Mouse (Mus musculus) embryonic facial prominence, embryonic 15.5 days (tissue): ENCODE results near the gene Gm9736. TPM values are rescaled to one million over a fixed set of nuclear protein-coding genes. Genes with fewer than 3 reads are reported as not detected.
A peak's percentile ranks its signal among the peaks of the same experiment; 100 is the strongest.
"Not testable (repeated sequence)": the region's sequence is repeated elsewhere in the genome, so short reads cannot be mapped to it uniquely, and the experiment has no call there.

Source experiments
- ATAC-seq: fragments of 200-750 bp; cut with Nextera tagmentation; 2 replicates; pipeline ENCODE4 v1.8.0; 2017; ENCODE audit warnings: low read depth, moderate TSS enrichment; ENCODE audit not compliant: insufficient number of reproducible peaks, low FRiP score, low TSS enrichment
- H3K27ac ChIP-seq: fragments of 300-500 bp; sonication (generic); replicated peaks from 2 replicates; pipeline ENCODE4 v1.5.1; 2015; ENCODE audit warnings: mild to moderate bottlenecking, inconsistent platforms
- H3K27me3 ChIP-seq: fragments of 300-500 bp; sonication (generic); 2 replicates; pipeline ENCODE4 v1.6.1; 2015; ENCODE audit warnings: inconsistent platforms
- H3K36me3 ChIP-seq: fragments of 300-500 bp; sonication (generic); 2 replicates; pipeline ENCODE4 v1.6.1; 2015; ENCODE audit warnings: mild to moderate bottlenecking, inconsistent platforms
- H3K4me1 ChIP-seq: fragments of 300-500 bp; sonication (generic); 2 replicates; pipeline ENCODE4 v1.6.1; 2015; ENCODE audit warnings: inconsistent platforms
- H3K4me2 ChIP-seq: fragments of 300-500 bp; sonication (generic); replicated peaks from 2 replicates; pipeline ENCODE4 v1.6.1; 2015; ENCODE audit warnings: mild to moderate bottlenecking, inconsistent platforms
- H3K4me3 ChIP-seq: fragments of 300-500 bp; sonication (generic); replicated peaks from 2 replicates; pipeline ENCODE4 v1.5.1; 2015; ENCODE audit warnings: mild to moderate bottlenecking, inconsistent platforms
- H3K9ac ChIP-seq: fragments of 300-500 bp; sonication (generic); 2 replicates; pipeline ENCODE4 v1.6.1; 2015; ENCODE audit warnings: inconsistent platforms
- H3K9me3 ChIP-seq: fragments of 300-500 bp; sonication (generic); replicated peaks from 2 replicates; pipeline ENCODE4 v1.6.1; 2016; ENCODE audit warnings: inconsistent platforms
- WGBS: fragments of 180-500 bp; shearing (Covaris S2); methylation state at CpG from one replicate; pipeline ENCODE4 v1.1.7; 2015; 5-methylcytosine and 5-hydroxymethylcytosine counted together
- polyA plus RNA-seq: library from polyadenylated mRNA; unstranded; fragments of >200 nt; fragmentation: Nextera tagmentation; extraction: Ambion mirVana; gene quantifications from 2 replicates; pipeline ENCODE4 v1.2.1, GENCODE M21; 2015

Gm9736 gene
- polyA plus RNA-seq, 1 experiment from 2014 or later: 1.9 TPM

- H3K9me3 ChIP-seq, ATAC-seq, H3K4me3 ChIP-seq, H3K36me3 ChIP-seq, H3K4me1 ChIP-seq, H3K4me2 ChIP-seq, H3K27ac ChIP-seq, H3K9ac ChIP-seq, H3K27me3 ChIP-seq: not testable (repeated sequence)
- WGBS: no CpG with 5 or more reads among the region's 1 CpGs
Observed at GRCm38 (mm10) chr10:77771225-77771624, 20.1 kb upstream of the Gm9736 start, which contains the start of gene Gm3238. TSS of gene Gm3238 (minus strand) at chr10:77771325.

- H3K4me1 ChIP-seq: no peaks in the 10 kb centered on the region
- H3K36me3 ChIP-seq: no peaks in the 10 kb centered on the region
- WGBS: 71% methylated on average over 1 of the region's 1 CpGs
- H3K9ac ChIP-seq: no peak overlapping the region
- H3K27me3 ChIP-seq: no peaks in the 10 kb centered on the region
- no peak overlapping the region for H3K4me3 ChIP-seq
- no peak overlapping the region for H3K27ac ChIP-seq
- H3K4me2 ChIP-seq: no peak overlapping the region
- ATAC-seq: peak; percentile 29; the same call in 1 of the 2 replicates
- H3K9me3 ChIP-seq: no peaks in the 10 kb centered on the region
Observed at GRCm38 (mm10) chr10:77769727-77770126, 18.6 kb upstream of the Gm9736 start.

- H3K27ac ChIP-seq, ATAC-seq, H3K27me3 ChIP-seq, H3K4me2 ChIP-seq, H3K4me1 ChIP-seq, H3K9ac ChIP-seq, H3K9me3 ChIP-seq, H3K36me3 ChIP-seq, H3K4me3 ChIP-seq: not testable (repeated sequence)
- 80% methylated on average over 1 of the region's 1 CpGs for WGBS
Observed at GRCm38 (mm10) chr10:77759582-77759981, 8.4 kb upstream of the Gm9736 start, which contains the start of gene Gm3233. TSS of gene Gm3233 (minus strand) at chr10:77759682.

GRCm38 (mm10) chr10:77753448-77753847, 2.3 kb upstream of the Gm9736 start:
- Histone ChIP-seq H3K4me2 (no peak overlapping the region), H3K4me3 (no peak overlapping the region), H3K27ac (no peak overlapping the region), H3K36me3 (no peaks in the 10 kb centered on the region), H3K4me1 (no peaks in the 10 kb centered on the region), H3K9ac (no peak overlapping the region), H3K27me3 (no peaks in the 10 kb centered on the region), H3K9me3 (no peaks in the 10 kb centered on the region)
- ATAC-seq: no peak

GRCm38 (mm10) chr10:77752312-77752711, 1.2 kb upstream of the Gm9736 start:
- H3K9ac ChIP-seq, H3K4me2 ChIP-seq, H3K9me3 ChIP-seq, H3K36me3 ChIP-seq, H3K4me3 ChIP-seq, H3K27me3 ChIP-seq, H3K27ac ChIP-seq, H3K4me1 ChIP-seq, ATAC-seq: not testable (repeated sequence)
- 57% methylated on average over 3 of the region's 3 CpGs for WGBS

- not testable (repeated sequence) for H3K4me1 ChIP-seq, ATAC-seq, H3K36me3 ChIP-seq, H3K27ac ChIP-seq, H3K27me3 ChIP-seq, H3K4me2 ChIP-seq, H3K9ac ChIP-seq, H3K4me3 ChIP-seq, H3K9me3 ChIP-seq
- WGBS: 78% methylated on average over 1 of the region's 1 CpGs
Observed at GRCm38 (mm10) chr10:77750686-77751085, 468 bp downstream of the Gm9736 start.

GRCm38 (mm10) chr10:77741924-77742688, 9.0 kb downstream of the Gm9736 start, which contains the start of gene Gm18596:
TSS of gene Gm18596 (minus strand) at chr10:77742638.
- 55% methylated on average over 5 of the region's 5 CpGs for WGBS
- H3K27me3 ChIP-seq, H3K27ac ChIP-seq, ATAC-seq, H3K4me3 ChIP-seq, H3K9me3 ChIP-seq, H3K4me1 ChIP-seq, H3K9ac ChIP-seq, H3K4me2 ChIP-seq, H3K36me3 ChIP-seq: not testable (repeated sequence)

GRCm38 (mm10) chr10:77738929-77739328, 12.2 kb downstream of the Gm9736 start:
- H3K4me1 ChIP-seq: 0 out of 2 replicates have a peak, but pooled peaks cover 4% of the 10 kb centered on the region
- no peak overlapping the region for H3K27ac ChIP-seq
- H3K27me3 ChIP-seq: no peaks in the 10 kb centered on the region
- H3K9ac ChIP-seq: no peak overlapping the region
- H3K9me3 ChIP-seq: no peaks in the 10 kb centered on the region
- WGBS: 88% methylated on average over 4 of the region's 4 CpGs
- H3K4me3 ChIP-seq: no peak overlapping the region
- no peak for ATAC-seq
- no peaks in the 10 kb centered on the region for H3K36me3 ChIP-seq
- H3K4me2 ChIP-seq: no peak overlapping the region

- no peak overlapping the region for H3K27ac ChIP-seq
- no peak for ATAC-seq
- H3K4me3 ChIP-seq: no peak overlapping the region
- H3K36me3 ChIP-seq: no peaks in the 10 kb centered on the region
- no peaks in the 10 kb centered on the region for H3K27me3 ChIP-seq
- no peaks in the 10 kb centered on the region for H3K9me3 ChIP-seq
- H3K4me1 ChIP-seq: no peaks in the 10 kb centered on the region
- WGBS: 68% methylated on average over 1 of the region's 1 CpGs
- H3K9ac ChIP-seq: no peak overlapping the region
- H3K4me2 ChIP-seq: no peak overlapping the region
Observed at GRCm38 (mm10) chr10:77735928-77736327, 15.2 kb downstream of the Gm9736 start.

- Histone ChIP-seq H3K4me3 (no peak overlapping the region), H3K27me3 (no peaks in the 10 kb centered on the region), H3K4me1 (no peaks in the 10 kb centered on the region), H3K9ac (no peak overlapping the region), H3K36me3 (no peaks in the 10 kb centered on the region), H3K9me3 (no peaks in the 10 kb centered on the region), H3K27ac (no peak overlapping the region), H3K4me2 (no peak overlapping the region)
- WGBS: 43% methylated on average over 4 of the region's 4 CpGs
- no peak for ATAC-seq
Observed at GRCm38 (mm10) chr10:77729241-77729640, 21.9 kb downstream of the Gm9736 start.

GRCm38 (mm10) chr10:77728280-77728679, 22.9 kb downstream of the Gm9736 start:
- no peak overlapping the region for H3K4me3 ChIP-seq
- H3K9me3 ChIP-seq: no peaks in the 10 kb centered on the region
- no peak for ATAC-seq
- H3K9ac ChIP-seq: no peak overlapping the region
- 56% methylated on average over 4 of the region's 4 CpGs for WGBS
- no peaks in the 10 kb centered on the region for H3K4me1 ChIP-seq
- no peaks in the 10 kb centered on the region for H3K36me3 ChIP-seq
- no peak overlapping the region for H3K4me2 ChIP-seq
- no peak overlapping the region for H3K27ac ChIP-seq
- no peaks in the 10 kb centered on the region for H3K27me3 ChIP-seq

GRCm38 (mm10) chr10:77726186-77726585, 25.0 kb downstream of the Gm9736 start, which contains the start of gene Gm10100:
TSS of gene Gm10100 (plus strand) at chr10:77726486.
- ATAC-seq: no peak
- Histone ChIP-seq H3K4me3 (no peak within 1 kb of the TSS), H3K27me3 (no peaks in the 10 kb centered on the region), H3K9me3 (no peaks in the 10 kb centered on the region), H3K4me1 (no peaks in the 10 kb centered on the region), H3K36me3 (no peaks in the 10 kb centered on the region), H3K9ac (no peak within 1 kb of the TSS), H3K4me2 (no peak within 1 kb of the TSS), H3K27ac (no peak within 1 kb of the TSS)
- WGBS: 26% methylated on average over 3 of the region's 3 CpGs
